Mouse (Mus musculus): ENCODE data around the gene Tmsb15b1.
"Not testable (repeated sequence)": the region's sequence is repeated elsewhere in the genome, so short reads cannot be mapped to it uniquely, and the experiment has no call there.

Gene Tmsb15b1

GRCm38 (mm10) chrX:136976424-136977084, at the start of gene Tmsb15b1, which contains the start of gene Tmsb15l:
TSS of gene Tmsb15b1 (minus strand) at chrX:136976874.
TSS of gene Tmsb15l (minus strand) at chrX:136976869.
- no peak for DNase-seq (ENCODE audit: extremely low read depth, low read depth)

- peak; percentile 56 for DNase-seq (ENCODE audit: extremely low read depth, low read depth)
These were observed 42.6 kb upstream of the Tmsb15b1 start for GRCm38 (mm10) chrX:137019310-137019709.

GRCm38 (mm10) chrX:137017668-137018067, 41.0 kb upstream of the Tmsb15b1 start:
- no peak for DNase-seq (ENCODE audit: extremely low read depth, low read depth)

DNA sequence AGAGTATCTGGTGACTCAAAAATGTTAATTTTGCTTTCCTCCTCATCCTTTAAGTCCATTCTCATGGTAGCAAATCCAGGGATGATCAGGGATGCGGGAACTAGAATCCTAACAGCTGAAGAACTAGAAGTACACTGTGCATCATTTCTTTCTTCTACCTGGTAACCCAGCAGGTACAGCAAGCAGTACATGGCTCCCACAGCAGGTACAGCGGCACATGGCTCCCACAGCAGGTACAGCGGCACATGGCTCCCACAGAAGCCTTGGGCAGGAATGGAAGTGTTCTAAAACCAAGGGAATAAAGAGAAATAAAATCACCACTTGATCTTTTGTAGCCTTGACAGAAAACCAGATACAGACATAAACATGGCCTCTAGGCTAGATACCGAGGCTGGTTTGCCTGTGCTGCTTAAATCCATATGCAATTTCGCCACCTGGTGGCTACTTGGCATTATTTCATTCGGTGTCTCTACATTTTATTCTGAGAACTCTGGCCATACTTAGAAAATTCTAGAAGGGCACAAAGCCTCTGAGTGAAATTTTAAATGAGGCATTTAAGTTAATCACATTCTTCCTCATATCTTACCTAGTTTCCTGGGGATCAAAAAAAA, 38.5 kb upstream of the Tmsb15b1 start:
- peak; percentile 59 for DNase-seq (ENCODE audit: extremely low read depth, low read depth)

GRCm38 (mm10) chrX:136996256-136996655, 19.6 kb upstream of the Tmsb15b1 start:
- no peak for DNase-seq (ENCODE audit: extremely low read depth, low read depth)

- DNase-seq (ENCODE audit: extremely low read depth, low read depth) = no peak
These were observed 17.0 kb upstream of the Tmsb15b1 start for GRCm38 (mm10) chrX:136993641-136994040.

GRCm38 (mm10) chrX:136992978-136993547, 16.4 kb upstream of the Tmsb15b1 start, which contains the start of gene Zcchc18:
TSS of gene Zcchc18 (plus strand) at chrX:136993155.
- DNase-seq (ENCODE audit: extremely low read depth, low read depth) = no peak

DNA sequence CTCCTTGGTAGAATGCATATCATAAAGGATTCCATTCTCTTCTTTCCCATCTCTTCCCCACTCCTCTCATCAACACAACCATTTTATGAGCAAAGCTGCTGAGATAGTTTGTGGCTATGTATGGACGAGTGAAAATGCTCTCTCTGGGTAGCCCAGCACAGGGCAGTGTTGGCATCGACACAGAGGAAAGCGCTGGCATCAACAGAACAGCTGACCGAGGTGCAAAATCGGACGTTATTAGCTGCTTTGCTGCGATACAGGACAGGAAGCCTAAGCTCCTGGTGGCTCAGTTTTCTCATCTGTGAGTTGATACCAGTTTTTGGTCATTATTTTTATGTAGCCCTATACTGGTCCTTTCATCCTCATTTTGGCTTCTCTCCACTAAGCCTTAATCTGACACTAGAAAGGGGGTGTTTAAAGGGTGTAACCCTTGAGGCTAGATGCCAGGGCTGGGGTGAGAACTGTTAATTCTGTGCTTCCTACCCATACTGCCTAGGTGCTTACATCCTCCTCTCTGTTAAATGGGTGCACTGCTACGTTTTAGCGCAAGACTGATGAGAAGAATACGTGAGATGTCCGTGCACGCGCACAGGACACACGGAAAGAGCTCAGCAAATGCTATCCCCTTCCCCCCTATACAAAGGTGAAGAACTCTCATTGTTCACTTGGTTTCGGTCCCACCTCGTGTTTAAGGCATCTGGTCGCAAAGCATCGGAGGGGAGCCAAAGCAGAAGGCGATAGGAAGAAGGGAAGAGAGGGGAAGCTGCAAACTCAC, 15.7 kb upstream of the Tmsb15b1 start:
- no peak for DNase-seq (ENCODE audit: extremely low read depth, low read depth)

GRCm38 (mm10) chrX:136991274-136991673, 14.6 kb upstream of the Tmsb15b1 start:
- no peak for DNase-seq (ENCODE audit: extremely low read depth, low read depth)

DNA sequence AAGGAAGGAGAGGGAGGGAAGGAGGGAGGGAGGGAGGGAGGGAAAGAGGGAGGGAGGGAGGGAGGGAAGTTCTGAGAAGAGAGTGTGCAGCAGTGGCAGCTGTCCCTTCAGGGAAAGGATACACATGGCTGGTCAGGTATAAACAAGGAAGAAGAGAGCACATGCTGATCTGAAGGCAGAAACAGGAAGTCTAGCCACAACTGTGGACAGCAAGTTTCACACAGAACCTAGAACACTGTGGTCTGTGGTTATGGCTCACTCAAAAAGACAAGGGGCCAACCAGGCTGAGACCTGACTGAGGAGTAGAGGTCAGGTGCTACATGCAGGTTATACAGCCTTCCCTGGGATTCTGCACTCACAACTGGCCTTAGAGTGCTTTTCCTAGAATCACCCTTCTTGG, 9.4 kb upstream of the Tmsb15b1 start:
- DNase-seq (ENCODE audit: extremely low read depth, low read depth) = peak; percentile 50

GRCm38 (mm10) chrX:136978616-136979015, 1.9 kb upstream of the Tmsb15b1 start:
- DNase-seq (ENCODE audit: extremely low read depth, low read depth) = no peak

- DNase-seq (ENCODE audit: extremely low read depth, low read depth) = not testable (repeated sequence)
These were observed 1.3 kb downstream of the Tmsb15b1 start, which contains the start of gene Tmsb15b2 for GRCm38 (mm10) chrX:136975397-136975796. TSS of gene Tmsb15b2 (minus strand) at chrX:136975497.

DNA sequence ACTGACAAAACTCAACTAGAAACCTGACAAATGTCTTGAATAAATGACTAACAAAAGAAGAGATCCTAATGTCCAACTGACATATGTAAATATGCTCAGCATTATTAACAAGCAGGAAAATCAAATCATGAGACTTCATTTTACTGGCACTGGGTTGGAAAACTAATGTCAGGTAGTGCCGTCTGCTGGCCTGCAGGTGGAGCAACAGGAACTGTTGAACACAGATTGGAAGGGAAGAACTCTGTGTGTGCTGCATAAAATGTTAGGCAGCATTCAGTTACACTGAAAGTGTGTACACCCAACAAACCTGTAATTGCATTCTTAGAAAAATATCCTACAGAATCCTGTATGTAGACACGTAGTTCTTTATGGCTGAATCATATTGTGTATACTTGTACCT, 17.0 kb downstream of the Tmsb15b1 start:
- DNase-seq (ENCODE audit: extremely low read depth, low read depth) = no peak

DNA sequence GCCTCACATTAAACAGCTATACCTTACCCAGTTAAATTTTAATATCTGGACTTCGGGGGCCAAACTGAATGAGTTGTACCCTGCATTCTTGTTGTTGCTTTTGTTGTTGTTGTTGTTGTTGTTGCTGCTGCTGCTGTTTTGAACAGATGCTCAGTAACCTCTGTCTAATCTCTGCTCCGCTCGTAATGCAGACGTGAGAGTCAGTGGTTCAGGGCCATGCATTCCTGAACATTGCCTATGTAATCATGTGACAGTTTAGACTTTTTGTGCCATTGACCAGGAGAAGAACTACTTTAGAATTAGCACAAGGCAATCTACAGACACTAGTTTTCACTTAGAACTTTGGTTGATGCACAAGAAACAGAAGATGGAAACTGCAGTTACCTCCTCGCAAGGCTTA, 18.4 kb downstream of the Tmsb15b1 start:
- not testable (repeated sequence) for DNase-seq (ENCODE audit: extremely low read depth, low read depth)

GRCm38 (mm10) chrX:136957583-136958279, 18.9 kb downstream of the Tmsb15b1 start:
- not testable (repeated sequence) for DNase-seq (ENCODE audit: extremely low read depth, low read depth)

- DNase-seq (ENCODE audit: extremely low read depth, low read depth) = peak; percentile 9
These were observed 38.7 kb downstream of the Tmsb15b1 start for GRCm38 (mm10) chrX:136937985-136938384.

DNA sequence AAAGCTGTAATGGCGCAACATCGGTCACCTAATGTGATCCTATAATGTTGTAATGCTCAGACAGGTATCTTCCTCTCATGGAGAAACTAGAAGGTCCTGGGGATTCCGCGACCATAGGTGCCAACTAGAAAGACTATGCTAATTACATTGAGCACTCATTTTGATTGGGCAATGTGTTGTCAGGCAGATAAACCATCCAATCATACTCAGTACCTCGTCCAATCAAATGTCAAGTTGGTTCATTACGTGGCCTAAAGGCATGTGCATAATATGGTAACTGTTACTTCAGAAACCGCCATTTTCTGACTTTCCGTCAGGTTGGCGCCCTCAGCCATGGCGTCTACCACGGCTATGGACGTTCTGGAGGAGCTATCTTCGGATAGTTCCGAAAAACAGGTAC, 49.6 kb downstream of the Tmsb15b1 start, which contains the start of gene H2bfm:
TSS of gene H2bfm (plus strand) at position 295 of the 400 bp plus-strand sequence.
- DNase-seq (ENCODE audit: extremely low read depth, low read depth) = no peak

- no peak for DNase-seq (ENCODE audit: extremely low read depth, low read depth)
These were observed 50.8 kb downstream of the Tmsb15b1 start for GRCm38 (mm10) chrX:136925863-136926262.

Data from MEL-GATA-1-ER (cell line).